Mouse (Mus musculus): Measurements from ENCODE around the gene Zbtb16.

DNA sequence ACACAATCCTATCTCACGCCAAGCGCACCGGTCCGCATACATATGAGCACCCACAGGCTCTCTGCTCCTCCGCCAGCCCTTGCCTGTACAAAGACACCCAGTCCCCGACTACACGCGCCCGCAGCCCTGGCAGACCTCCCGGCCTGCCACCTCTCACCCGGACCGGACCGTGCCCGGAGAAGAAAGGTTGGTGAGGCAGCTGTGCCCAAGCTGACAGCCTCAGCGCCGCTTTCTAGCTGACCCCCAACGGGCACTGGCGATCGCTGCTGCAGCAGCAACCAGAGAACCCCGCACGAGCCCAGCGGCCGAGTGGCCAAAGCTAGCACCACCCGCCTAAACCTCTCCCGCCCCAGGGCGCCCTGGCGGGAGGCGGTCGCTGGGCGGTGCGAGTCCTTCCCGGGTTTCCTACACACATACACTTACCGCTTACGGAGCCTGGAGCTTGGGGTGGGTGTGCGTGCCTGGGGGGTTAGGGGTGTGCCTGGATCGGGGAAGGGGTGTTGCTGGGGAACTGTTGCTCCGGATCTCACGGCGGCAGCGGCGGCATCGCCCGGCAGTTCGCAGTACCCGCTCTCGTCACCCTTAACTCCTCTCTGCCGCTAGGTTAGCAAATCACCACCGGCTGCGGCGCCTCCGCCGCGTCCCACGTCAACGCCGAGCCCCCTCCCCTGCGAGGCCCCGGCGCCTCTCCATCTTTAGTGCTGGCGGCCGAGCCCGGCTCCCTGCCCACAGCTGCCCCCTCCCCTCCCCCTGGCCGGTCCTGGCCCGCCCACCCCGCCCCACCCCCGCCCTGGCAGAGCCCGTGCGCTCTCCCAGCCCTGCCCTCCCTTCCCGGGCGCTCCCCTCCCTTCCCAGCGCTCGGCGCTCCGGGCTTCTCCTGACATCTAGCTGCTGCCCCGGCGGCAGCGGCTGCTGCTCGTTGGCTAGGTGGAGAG is at the start of gene Zbtb16:
- TF ChIP-seq CTCF (IDR thresholded peaks at IDR 0.05; ENCODE audit: insufficient read depth, low read depth, low read length) (no peak), POLR2A (IDR thresholded peaks at IDR 0.05; ENCODE audit: insufficient read depth, low read depth, low read length) (no peak; the same call in 1 of the 2 replicates)

All from olfactory bulb, adult 2 months (tissue).